Mouse (Mus musculus): Measurements from ENCODE around the gene Igf2bp2.

Gene Igf2bp2

GRCm38 (mm10) chr16:22147131-22147530 lies 16.0 kb downstream of the Igf2bp2 start:
- DNase-seq, result no peak

- no peak for DNase-seq
Measured at GRCm38 (mm10) chr16:22146071-22146470, 17.0 kb downstream of the Igf2bp2 start.

GRCm38 (mm10) chr16:22144490-22144889 lies 18.6 kb downstream of the Igf2bp2 start:
- no peak for DNase-seq

GRCm38 (mm10) chr16:22140861-22141260 lies 22.2 kb downstream of the Igf2bp2 start:
- no peak for DNase-seq

GRCm38 (mm10) chr16:22139821-22140220 lies 23.3 kb downstream of the Igf2bp2 start:
- no peak for DNase-seq

- no peak for DNase-seq
Measured at GRCm38 (mm10) chr16:22136198-22136597, 26.9 kb downstream of the Igf2bp2 start.

- DNase-seq, result no peak
Measured at GRCm38 (mm10) chr16:22131321-22131720, 31.8 kb downstream of the Igf2bp2 start.

- no peak for DNase-seq
Measured at GRCm38 (mm10) chr16:22129511-22129910, 33.6 kb downstream of the Igf2bp2 start.

- no peak for DNase-seq
Measured at GRCm38 (mm10) chr16:22128595-22128994, 34.5 kb downstream of the Igf2bp2 start.

GRCm38 (mm10) chr16:22127806-22128205 lies 35.3 kb downstream of the Igf2bp2 start:
- no peak for DNase-seq

GRCm38 (mm10) chr16:22126936-22127335 lies 36.2 kb downstream of the Igf2bp2 start:
- DNase-seq, result no peak

- no peak for DNase-seq
Measured at GRCm38 (mm10) chr16:22124325-22124918, 38.7 kb downstream of the Igf2bp2 start.

- peak; percentile 78 to 83 for DNase-seq
Measured at GRCm38 (mm10) chr16:22123658-22124057, 39.4 kb downstream of the Igf2bp2 start.

GRCm38 (mm10) chr16:22121109-22121508 lies 42.0 kb downstream of the Igf2bp2 start:
- no peak for DNase-seq

GRCm38 (mm10) chr16:22119524-22119923 lies 43.6 kb downstream of the Igf2bp2 start:
- no peak for DNase-seq

- DNase-seq, result no peak
Measured at GRCm38 (mm10) chr16:22118716-22119501, 44.2 kb downstream of the Igf2bp2 start.

- DNase-seq, result no peak
Measured at GRCm38 (mm10) chr16:22118151-22118550, 44.9 kb downstream of the Igf2bp2 start.

- DNase-seq, result no peak
Measured at GRCm38 (mm10) chr16:22116748-22117147, 46.4 kb downstream of the Igf2bp2 start.

- DNase-seq, result no peak
Measured at GRCm38 (mm10) chr16:22116058-22116457, 47.0 kb downstream of the Igf2bp2 start.

- no peak for DNase-seq
Measured at GRCm38 (mm10) chr16:22110036-22110435, 53.1 kb downstream of the Igf2bp2 start.

GRCm38 (mm10) chr16:22109159-22109558 lies 53.9 kb downstream of the Igf2bp2 start:
- no peak for DNase-seq

- peak; percentile 60 to 77 for DNase-seq
Measured at GRCm38 (mm10) chr16:22107897-22108516, 55.1 kb downstream of the Igf2bp2 start.

- DNase-seq, result no peak
Measured at GRCm38 (mm10) chr16:22106012-22106584, 57.0 kb downstream of the Igf2bp2 start.

GRCm38 (mm10) chr16:22100067-22100466 lies 63.0 kb downstream of the Igf2bp2 start:
- DNase-seq, result no peak
